ENCODE assay signal across 9 mouse cellular contexts in the genomic region with DNA sequence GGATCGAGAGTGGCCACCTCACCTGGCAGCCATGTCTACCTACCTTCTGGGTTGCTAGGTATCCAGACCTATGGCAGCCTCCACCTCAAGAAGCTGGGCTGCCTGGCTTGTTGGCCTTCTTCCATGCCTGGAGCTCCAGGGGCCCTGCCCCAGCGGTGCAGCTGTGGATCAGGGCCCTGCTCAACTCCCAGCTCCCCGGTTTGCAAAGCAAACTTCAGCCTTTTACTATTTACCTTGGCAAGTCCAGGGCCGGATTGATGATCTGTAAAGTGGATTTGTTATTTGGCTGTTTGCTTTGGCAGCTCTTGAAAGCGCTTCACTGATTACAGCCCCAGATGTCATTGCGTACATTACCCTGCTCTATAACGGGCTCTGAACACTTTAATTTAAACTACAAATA. TPM values are rescaled to one million over a fixed set of nuclear protein-coding genes. Genes with fewer than 3 reads are reported as not detected.
A peak's percentile ranks its signal among the peaks of the same experiment; 100 is the strongest.
DNase-seq lines count a peak whose midpoint lies in the region; ATAC-seq and TF ChIP-seq lines count a peak whose summit lies in the region.
"Had no signal": no experiment of that assay in that cellular context is flagged by ENCODE, and none has a peak within 500 bp of the region (broad histone marks: within the 10 kb centered on the region; RNA-seq: fewer than 3 reads in every experiment).

No protein-coding gene starts in this region.

- no peak overlapping the region for H3K27ac ChIP-seq in kidney, adult 2 months (ENCODE audit: insufficient read depth, low read depth, low read length)
- H3K27ac ChIP-seq in liver, postnatal 0 days (ENCODE audit: low read depth) = no peak overlapping the region

- WGBS in kidney, adult 2 months = 44% methylated on average over 7 of the region's 7 CpGs
- WGBS in liver, postnatal 0 days (ENCODE audit: insufficient replicate concordance) = 41% methylated on average over 7 of the region's 7 CpGs

- ATAC-seq in liver, postnatal 0 days = peak; percentile 63
- ATAC-seq in CD4-positive, CD25-positive, alpha-beta regulatory T cell, adult 4 months = no peak

- no peak for TF ChIP-seq CTCF in kidney, adult 2 months (conservative IDR thresholded peaks at IDR 0.05; ENCODE audit: insufficient read depth, insufficient read length, low read depth, low read length)
- TF ChIP-seq CTCF in liver, postnatal 0 days (IDR thresholded peaks at IDR 0.05; ENCODE audit: low read depth) = no peak

- H3K36me3 ChIP-seq in kidney, adult 2 months (ENCODE audit: control insufficient read depth, insufficient read depth, low read length) = no peaks in the 10 kb centered on the region
- no peaks in the 10 kb centered on the region for H3K36me3 ChIP-seq in liver, postnatal 0 days (replicated peaks; ENCODE audit: insufficient read depth, low read length)

- no peaks in the 10 kb centered on the region for H3K4me1 ChIP-seq in kidney, adult 2 months (ENCODE audit: control insufficient read depth, insufficient read depth, low read length)
- H3K4me1 ChIP-seq in liver, postnatal 0 days (ENCODE audit: insufficient read depth) = peaks cover 10% of the 10 kb centered on the region; the same call in 1 of the 2 replicates

- no peak overlapping the region for H3K9ac ChIP-seq in liver, postnatal 0 days (replicated peaks)

- no peaks in the 10 kb centered on the region for H3K27me3 ChIP-seq in kidney, adult 2 months (replicated peaks; ENCODE audit: control insufficient read depth, insufficient read depth, low read length)
- H3K27me3 ChIP-seq in liver, postnatal 0 days (ENCODE audit: insufficient read depth, low read length) = peaks cover 85% of the 10 kb centered on the region

- H3K4me3 ChIP-seq in kidney, adult 2 months (ENCODE audit: insufficient read depth, low read depth, low read length) = no peak overlapping the region
- H3K4me3 ChIP-seq in liver, postnatal 0 days (ENCODE audit: low read depth, low read length) = no peak overlapping the region

- no peak for TF ChIP-seq EP300 in liver, postnatal 0 days (IDR thresholded peaks at IDR 0.05; ENCODE audit: low read depth)

- H3K4me2 ChIP-seq in liver, postnatal 0 days (ENCODE audit: low read depth, low read length) = no peak overlapping the region

- no peak for TF ChIP-seq POLR2A in kidney, adult 2 months (IDR thresholded peaks at IDR 0.05; ENCODE audit: low read depth, low read length)

- H3K9me3 ChIP-seq in liver, postnatal 0 days (ENCODE audit: low read length) = no peaks in the 10 kb centered on the region

- peak; percentile 66 for DNase-seq in adrenal gland, adult 2 months
- no peak for DNase-seq in adrenal gland, adult 18-20 months (ENCODE audit: low spot score in 2 of 2)
- peak; percentile 27 for DNase-seq in NIH3T3 (ENCODE audit: low read depth)
- peak; percentile 68 for DNase-seq in kidney, adult 2 months
- peak; percentile 38 for DNase-seq in liver, postnatal 0 days
- no peak for DNase-seq in thymus, postnatal 14 days
- no peak for DNase-seq in layer of hippocampus, adult 18-20 months (ENCODE audit: low spot score in 2 of 2)
- DNase-seq: right cerebral cortex, postnatal 4 days had no signal

RNA-seq across cellular contexts. Expression of a gene that starts 56.9 kb away (rescaled TPM):
- total RNA-seq in adrenal gland, adult 2 months (2021) = 10 to 100 TPM; 16.8 to 29.0 TPM
- polyA plus RNA-seq in adrenal gland, adult 2 months (2012; rRNA removed) = 54.5 and 56.0 TPM in 2 replicates
- 10 to 100 TPM; 14.5 to 17.7 TPM for total RNA-seq in adrenal gland, adult 18-20 months (2021)
- 58.5 and 66.9 TPM in 2 replicates for polyA plus RNA-seq in kidney, adult 2 months (2012; rRNA removed)
- 0.66 and 0.75 TPM in 2 replicates for polyA plus RNA-seq in liver, postnatal 0 days (2015; fragmentation: Nextera tagmentation; extraction: Ambion mirVana)
- not detected for polyA plus RNA-seq in CD4-positive, CD25-positive, alpha-beta regulatory T cell, adult 4 months (2017; shearing (Covaris generic))
- total RNA-seq in layer of hippocampus, adult 18-20 months (2021) = 1 to 10 TPM; 1.2 to 1.3 TPM

Comparison
In these comparisons a context has a peak if more than half of its experiments do, and no peak if none do; other contexts are left out.
1. DNase-seq: peak in adrenal gland, adult 2 months (single experiment), NIH3T3 (single experiment), kidney, adult 2 months (single experiment) and liver, postnatal 0 days (single experiment); none in adrenal gland, adult 18-20 months (0 of 2), thymus, postnatal 14 days (single experiment) and layer of hippocampus, adult 18-20 months (0 of 2).
2. RNA of a gene that starts 56.9 kb away (polyA plus RNA-seq): 58.5 to 66.9 TPM in kidney, adult 2 months and 54.5 to 56.0 TPM in adrenal gland, adult 2 months; 0.66 to 0.75 TPM in liver, postnatal 0 days and not detected in CD4-positive, CD25-positive, alpha-beta regulatory T cell, adult 4 months; every median in the first group is over 10 times any median in the second.